Mouse (Mus musculus) lung, postnatal 4 days (tissue): Measurements from ENCODE around the gene Usp29.
"Not testable (repeated sequence)": the region's sequence is repeated elsewhere in the genome, so short reads cannot be mapped to it uniquely, and the experiment has no call there.

ENCODE experiments used
- DNase-seq, 2 experiments: peaks; one replicate each; pipeline ENCODE4 v3.0.0; 2021

The Usp29 gene

GRCm38 (mm10) chr7:6934741-6935140 is 204.4 kb downstream of the Usp29 start:
- no peak for DNase-seq

GRCm38 (mm10) chr7:6937040-6937439 is 206.7 kb downstream of the Usp29 start:
- DNase-seq: peak; percentile 57 to 74

GRCm38 (mm10) chr7:6940761-6941231 is 210.4 kb downstream of the Usp29 start:
- DNase-seq: no peak

- DNase-seq: not testable (repeated sequence)
Observed at GRCm38 (mm10) chr7:6948061-6948460, 217.7 kb downstream of the Usp29 start.

- no peak for DNase-seq
Observed at GRCm38 (mm10) chr7:6956576-6956975, 226.2 kb downstream of the Usp29 start.

GRCm38 (mm10) chr7:6958574-6958973 is 228.2 kb downstream of the Usp29 start:
- no peak for DNase-seq

GRCm38 (mm10) chr7:6973566-6973965 is 243.2 kb downstream of the Usp29 start:
- DNase-seq: no peak

- DNase-seq: no peak
Observed at GRCm38 (mm10) chr7:6976890-6977289, 246.5 kb downstream of the Usp29 start.

GRCm38 (mm10) chr7:6995251-6995650 is 264.9 kb downstream of the Usp29 start, which contains the start of gene Aurkc:
Gene Aurkc (plus strand): TSS chr7:6995300.
- not testable (repeated sequence) for DNase-seq

- DNase-seq: not testable (repeated sequence)
Observed at GRCm38 (mm10) chr7:6998914-6999313, 268.5 kb downstream of the Usp29 start.

- DNase-seq: not testable (repeated sequence)
Observed at GRCm38 (mm10) chr7:7005441-7005840, 275.1 kb downstream of the Usp29 start.
